Mouse (Mus musculus) 3T3-L1 (cell line): ENCODE results near the gene Dusp27.

ENCODE experiments used
- DNase-seq: peaks from one replicate; pipeline ENCODE4 v3.0.0-alpha.2; 2015; ENCODE audit warnings: low read depth, low spot score

The Dusp27 gene

DNA sequence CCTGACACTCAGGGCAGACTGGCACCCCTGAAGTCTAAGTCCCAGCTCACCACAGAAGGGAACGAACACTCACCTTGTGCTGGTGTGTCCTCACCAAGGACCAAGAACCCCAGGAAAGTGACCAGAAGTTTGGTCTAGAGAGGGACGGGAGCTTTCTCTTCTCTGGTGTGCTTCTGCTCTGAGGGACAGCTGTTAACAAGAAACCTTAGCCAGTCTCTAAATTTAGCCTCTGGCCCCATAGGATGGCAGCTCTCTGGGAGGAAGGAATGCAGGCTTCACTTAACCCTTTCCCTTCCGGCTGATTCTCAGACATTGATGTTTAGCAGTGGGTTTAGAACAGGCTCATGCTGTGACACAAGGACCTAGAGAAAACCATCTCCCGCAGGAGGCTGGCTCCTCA is at the start of gene Dusp27:
Gene Dusp27, minus strand, starts transcription at position 204 of the 400 bp plus-strand sequence.
- DNase-seq, result peak; percentile 33

DNA sequence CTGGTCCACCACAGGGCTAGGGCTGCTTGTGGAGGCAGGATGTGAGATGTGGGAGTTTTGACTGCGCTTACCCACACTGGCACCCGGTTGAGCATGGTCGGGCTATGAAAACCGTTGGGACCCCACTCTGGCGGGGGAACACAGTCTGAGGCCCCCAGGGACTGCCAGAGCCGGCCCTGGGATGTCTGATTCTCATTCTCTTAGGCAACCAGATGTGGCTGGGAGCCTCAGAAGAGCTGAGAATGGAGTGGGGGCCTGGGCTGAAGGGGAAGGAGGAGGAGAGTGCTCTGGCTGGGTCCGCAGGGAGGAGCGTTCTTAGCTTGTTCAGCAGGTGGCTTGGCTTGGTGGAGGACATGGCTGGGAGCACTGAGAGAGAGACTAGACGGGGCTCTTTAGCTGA is 45.9 kb upstream of the Dusp27 start:
- no peak for DNase-seq

DNA sequence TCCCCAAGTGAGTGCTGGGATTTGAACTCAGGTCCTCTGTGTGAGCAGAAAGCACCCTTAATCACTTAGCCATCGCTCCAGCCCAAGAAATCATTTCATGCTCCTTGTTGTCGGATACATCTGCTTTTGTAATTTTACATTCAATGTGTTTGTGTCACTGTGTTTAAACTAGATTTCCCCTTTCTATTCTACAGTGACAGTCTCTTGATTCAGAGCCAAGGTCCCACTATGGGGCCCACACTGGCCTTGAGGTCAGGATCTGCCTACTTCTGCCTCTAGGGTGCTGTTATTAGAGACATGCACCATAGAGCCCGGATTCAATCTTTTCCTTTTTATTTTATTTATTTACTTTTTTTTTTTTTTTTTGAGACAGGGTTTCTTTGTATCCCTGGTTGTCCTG is 45.3 kb upstream of the Dusp27 start:
- DNase-seq, result no peak

DNA sequence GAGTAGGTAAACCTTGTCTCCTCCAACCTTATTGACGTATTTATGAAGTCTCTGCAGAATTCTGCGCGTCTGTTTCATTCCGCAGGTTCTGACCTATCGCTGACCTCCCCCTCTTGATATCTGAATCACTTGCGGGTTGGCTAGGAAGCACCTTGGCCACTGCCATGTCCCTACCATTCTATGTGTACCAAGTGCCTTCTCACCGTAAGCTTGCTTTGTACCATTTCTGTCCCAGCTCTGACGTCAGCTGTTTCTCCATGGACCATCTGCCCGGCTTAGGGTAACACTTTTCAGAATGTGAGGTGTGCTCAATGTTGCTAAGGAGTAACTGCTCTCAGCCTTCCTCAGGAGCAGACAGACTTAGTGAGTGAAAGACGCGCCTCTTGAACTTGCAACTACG is 43.1 kb upstream of the Dusp27 start:
- no peak for DNase-seq

DNA sequence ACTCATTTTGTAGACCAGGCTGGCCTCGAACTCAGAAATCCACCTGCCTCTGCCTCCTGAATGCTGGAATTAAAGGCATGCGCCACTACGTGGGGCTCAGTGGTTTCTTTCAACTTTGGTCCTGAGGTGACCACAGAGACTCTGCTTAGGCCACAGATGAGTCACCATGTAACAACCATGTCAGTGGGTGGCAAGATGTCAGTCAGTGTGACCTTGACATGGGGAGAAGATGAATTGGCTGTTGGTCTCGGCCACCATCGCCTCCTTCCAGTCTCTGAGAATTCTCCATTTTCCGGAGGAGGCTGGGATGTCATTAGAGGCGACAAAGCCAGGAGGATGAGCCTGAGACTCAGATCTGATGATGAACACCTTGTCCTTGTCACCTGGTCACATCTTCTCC is 42.0 kb upstream of the Dusp27 start:
- DNase-seq, result no peak

DNA sequence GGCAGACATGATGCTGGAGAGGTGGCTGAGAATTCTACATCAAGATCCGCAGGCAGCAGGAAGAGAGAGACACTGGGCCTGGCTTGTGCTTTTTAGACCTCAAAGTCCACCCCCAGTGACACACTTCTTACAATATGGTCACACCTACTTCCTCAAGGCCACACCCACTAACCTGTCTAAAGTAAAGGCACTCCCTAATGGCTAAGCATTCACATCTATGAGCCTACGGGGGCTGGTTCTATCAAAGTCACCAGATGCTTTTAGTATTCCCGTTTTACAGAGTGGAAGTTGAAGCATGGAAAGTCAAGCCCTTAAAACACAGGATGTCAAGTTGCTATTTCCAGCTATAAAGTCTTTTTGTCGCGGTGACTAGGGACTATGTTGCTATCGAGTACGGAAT is 40.3 kb upstream of the Dusp27 start:
- no peak for DNase-seq

DNA sequence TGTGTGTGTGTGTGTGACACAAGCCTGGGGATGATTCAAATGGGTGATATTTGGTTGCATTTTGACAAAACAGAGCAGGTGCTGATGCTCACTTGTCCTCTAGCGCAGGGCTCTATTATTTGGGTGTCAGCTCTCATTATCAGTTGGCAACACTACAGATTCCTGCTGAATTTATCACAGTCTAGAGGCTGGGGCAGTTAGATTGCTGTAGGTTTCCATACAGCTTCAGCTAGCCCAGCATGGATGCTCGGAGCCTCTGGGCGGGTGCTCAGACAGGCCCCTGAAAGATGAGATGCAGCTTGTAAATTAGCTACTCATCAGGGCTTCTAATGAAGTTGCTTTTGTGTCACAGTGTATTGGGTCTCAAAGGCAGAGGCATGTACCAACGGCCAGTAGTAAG is 39.7 kb upstream of the Dusp27 start:
- DNase-seq, result no peak

DNA sequence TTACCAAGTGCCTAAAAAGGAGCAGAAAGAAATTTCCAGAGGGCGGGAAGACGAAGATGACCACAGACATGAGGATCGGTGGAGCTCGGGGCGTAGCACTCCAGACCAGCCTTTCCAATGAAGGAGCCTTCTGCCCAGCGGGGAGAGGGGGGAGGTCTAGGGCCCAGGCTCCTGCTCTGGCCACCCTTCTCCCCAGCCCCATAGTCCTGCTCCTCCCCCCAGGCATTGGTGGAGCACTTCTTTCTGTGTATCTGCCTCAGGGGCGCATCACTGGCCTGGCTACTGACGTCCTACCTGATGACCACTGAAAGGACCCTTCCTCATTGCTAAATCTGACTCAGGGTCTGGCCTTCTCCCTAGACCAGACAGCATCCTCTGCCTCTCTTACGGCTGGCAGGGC is 37.4 kb upstream of the Dusp27 start:
- DNase-seq, result no peak

DNA sequence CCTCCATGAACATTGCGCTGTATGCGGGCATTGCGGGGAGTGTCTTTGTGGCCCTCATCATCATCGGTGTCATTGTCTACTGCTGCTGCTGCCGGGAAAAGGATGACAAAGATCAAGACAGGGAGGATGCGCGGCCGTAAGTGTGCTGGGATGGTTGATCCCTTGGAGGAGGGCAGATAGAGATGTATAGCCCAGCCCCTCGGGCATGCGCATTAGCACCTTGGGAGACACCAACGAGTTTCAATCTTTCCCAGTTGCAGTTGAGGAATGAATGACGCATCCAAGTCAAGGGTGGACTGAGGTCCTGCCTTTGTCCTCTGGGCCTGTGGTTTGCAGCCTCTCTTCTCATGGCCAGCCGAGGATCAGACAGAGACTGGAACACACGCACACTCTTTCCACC is 36.9 kb upstream of the Dusp27 start:
- DNase-seq, result no peak

DNA sequence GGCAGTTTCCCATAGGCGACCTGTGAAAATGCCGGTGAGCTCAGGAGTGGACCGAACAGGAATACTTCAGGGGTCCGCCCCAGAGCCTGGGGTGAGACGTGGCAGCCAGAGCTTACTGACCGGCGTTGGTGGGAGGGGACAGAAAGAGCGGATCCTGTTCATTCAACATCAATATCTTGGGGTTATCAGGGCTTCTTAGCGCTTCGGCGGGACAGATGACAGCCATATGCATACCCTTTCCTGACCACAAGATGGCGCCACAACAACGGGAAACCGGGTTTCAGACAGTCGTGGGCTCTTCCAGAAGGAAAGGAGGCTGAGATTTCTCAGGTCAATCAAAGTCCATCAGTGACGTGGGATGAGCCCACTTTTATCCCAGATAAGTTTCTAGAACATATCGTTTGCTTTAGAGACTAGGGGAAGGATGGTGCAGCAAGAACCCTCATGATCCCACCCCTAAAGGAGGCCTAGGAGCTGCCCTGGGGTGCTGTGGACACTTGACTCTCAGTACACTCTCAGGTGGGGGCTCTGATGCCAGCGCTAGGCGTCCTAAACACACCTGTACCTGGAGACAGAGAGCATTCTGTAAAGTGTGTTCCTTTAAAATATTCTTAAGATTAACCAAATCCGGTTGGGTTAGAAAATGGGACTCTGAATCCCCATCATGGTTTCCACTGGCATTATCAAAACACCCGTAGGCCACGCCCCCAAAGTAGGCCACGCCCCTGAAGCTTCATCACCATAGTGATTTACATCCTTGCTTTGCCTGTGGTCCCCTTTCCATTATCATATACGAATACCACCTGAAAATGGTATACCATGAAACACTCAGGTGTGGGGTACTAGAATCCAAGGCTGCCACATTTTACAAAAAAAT is 33.1 kb upstream of the Dusp27 start:
- peak; percentile 82 for DNase-seq

DNA sequence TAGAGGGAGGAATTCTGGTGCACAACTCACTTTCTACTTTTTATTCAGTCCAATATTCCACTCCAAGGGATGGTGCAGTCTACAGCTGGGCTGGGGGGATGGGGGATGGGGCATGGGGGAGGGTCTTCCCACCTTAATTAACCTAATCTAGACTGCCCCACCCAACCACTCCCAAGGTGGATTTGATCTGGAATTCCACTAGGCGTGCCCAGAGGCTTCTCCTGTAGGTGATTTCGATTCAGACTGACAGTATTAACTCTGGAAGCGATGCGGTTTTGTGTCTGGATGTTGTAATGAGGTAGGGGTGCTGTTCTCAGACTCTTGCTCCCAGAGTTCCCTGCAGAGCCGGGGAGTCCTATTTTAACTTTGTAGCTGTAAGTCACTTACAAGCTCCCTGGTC is 32.4 kb upstream of the Dusp27 start:
- no peak for DNase-seq

DNA sequence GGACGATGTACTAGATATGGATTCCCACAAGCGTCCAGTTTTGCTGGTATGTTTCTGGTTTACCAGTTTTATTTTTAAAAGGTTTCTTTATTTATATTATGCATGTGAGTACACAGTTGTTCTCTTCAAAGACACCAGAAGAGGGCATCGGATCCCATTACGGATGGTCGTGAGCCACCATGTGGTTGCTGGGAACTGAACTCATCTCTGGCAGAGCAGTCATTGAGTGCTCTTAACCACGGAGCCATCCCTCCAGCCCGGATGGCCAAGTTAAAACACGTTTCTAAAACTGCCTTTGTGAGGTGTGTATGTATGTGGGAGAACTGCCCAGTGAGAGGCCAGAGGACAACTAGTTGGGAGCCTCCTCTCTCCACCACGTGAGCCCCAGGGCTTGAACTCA is 30.9 kb upstream of the Dusp27 start:
- DNase-seq, result peak; percentile 29

DNA sequence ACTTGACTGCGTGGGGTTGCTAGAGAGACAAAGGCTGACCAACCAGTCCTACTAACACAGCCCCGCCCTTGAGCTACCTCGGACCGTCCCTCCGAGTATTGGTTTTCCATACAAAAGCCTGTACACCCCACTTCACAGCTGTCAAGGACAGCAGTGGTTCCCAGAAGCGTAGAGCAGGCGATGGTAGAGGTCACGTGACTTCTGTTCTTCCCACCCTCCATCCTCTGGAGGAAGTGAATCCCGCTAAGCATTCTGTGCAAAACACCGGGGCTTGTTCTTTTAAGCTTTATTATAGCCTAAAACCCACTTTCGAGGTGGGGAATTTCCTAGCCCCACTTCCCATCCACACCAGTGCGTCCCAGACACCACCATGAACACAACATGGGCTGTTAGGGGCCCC is 30.0 kb upstream of the Dusp27 start:
- DNase-seq, result no peak

DNA sequence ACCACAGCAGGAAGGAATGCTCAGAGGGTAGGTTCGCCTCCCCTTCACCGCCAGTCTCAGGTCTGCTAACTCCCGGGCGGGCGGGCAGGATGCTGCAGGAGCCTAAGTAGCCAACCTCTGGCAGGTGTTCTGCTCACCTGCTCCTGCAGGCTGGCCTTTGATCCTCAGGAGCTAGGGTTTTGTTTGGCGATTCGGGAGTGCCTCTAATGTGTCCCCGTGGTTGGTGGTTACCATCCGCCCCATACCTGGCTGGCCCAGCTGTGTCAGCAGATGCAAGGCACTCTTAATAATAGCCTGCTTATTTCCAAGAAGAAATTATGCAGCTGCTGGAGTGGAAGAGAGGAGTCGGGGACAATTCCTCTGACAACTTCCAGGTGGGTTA is 27.4 kb upstream of the Dusp27 start:
- DNase-seq, result no peak

DNA sequence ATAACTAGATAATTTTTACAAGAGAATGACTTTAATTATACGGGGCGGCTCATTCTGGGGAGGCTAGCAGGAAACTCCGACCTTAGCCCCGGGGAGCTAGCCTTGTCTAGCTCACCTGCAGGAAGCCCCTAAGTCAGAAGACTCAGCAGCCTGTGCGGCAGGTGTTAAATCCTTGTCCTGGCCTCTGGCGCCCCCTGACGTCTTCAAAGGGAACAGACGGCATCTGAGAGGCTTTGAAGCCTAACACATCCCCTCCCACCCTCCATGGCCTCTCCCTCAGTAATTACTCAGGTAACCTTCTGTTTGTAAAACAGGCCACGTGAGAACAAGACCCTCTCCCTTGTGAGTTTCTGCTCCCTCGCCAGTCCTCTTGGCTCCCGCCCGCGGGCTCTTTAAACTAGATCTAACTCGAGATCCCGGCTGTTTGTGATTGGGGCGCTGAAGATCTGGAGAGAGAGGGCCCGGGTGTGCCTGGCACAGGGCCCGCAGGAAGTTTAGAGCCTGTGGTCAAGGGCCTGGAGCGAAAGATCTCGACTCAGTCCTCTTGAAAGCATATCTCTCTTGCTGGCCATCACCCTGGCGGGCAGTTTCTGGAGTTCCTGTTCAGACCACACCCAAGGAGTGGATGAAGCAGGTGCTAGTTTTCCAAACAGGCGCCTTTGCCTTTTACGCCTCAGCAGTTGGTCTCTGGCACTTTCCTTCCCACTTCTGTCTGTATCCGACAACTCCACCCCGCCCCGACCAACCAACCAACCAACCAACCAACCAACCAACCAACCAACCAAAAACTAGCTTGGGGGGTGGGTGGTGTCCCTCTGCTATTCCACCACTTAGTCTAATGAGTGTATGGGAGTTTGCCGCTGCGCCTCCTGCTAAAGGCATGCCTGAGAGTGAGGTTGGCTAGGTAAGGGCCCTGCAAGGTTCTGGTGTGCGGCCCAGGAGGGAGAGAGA is 26.7 kb upstream of the Dusp27 start:
- peak; percentile 83 for DNase-seq

DNA sequence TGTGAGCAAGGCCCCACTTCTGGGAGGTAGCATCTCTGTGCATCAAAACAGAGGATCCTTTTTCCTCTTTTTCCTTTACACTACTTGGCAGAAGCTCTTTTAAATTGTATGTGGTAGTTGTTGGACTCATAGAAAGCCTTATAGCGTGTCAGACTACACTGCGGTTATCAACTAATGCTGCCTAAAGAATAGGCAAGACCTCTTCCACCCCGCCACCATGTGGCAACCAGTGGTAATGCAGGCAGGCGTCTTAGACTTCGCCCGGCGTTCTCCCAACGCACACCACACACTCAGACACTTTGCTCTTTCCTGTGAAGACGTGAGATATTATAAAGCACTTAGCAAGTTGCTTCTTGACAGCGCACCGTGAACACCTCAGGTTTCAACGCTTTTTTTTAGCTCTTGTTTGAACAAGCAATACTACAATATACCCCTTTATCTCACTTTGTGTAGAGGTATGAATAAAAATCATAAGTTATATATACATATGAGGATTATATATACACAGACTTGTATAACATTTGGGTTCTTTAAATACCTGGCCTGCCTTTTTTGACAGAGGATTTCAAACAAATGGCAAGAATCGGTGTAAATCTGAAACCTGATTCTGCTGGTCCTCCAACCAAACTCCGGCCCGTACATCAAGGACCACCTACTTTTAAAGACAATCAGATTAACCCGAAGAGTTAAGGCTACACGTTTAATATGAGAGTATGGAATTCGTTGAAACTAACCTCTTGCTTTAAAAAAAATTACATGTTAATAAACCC is 25.8 kb upstream of the Dusp27 start:
- peak; percentile 91 for DNase-seq

DNA sequence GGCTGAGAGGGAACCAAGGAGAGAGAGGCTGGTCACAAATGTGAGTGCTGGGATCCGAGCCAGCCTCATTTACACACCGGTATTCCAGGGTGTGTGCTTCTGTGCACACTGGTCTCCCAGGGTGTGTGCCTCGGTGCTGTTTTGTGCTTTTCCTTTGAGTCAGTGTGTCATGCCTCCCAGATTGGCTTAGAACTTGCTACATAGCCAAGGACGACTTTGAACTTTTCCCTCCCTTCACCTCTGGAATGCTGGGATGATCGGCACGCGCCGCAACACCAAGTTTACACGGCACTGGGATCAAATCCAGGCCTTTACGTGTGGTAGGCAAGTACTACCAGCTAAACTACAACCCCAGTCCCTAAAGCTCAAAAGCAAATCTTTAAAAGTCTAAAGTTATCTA is 24.3 kb upstream of the Dusp27 start:
- DNase-seq, result no peak

DNA sequence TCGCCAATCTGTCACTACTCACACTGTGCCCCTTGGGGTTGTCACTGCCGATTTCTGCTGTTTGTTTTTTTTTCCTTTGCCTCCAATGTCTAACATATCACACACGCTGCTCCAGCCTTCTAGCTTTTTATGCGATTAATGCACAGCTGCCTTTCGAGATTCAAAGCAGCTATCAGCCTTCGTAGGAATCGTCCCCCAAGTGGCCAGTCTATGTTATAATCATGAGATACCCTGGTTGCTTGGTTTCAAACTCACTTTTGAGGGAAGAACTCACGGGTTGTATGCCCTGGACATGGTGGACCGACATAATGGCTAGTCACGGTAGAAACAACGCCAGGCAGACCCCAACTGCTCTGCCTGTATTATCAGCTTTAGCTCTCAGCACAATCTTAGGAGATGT is 23.6 kb upstream of the Dusp27 start:
- DNase-seq, result peak; percentile 48

DNA sequence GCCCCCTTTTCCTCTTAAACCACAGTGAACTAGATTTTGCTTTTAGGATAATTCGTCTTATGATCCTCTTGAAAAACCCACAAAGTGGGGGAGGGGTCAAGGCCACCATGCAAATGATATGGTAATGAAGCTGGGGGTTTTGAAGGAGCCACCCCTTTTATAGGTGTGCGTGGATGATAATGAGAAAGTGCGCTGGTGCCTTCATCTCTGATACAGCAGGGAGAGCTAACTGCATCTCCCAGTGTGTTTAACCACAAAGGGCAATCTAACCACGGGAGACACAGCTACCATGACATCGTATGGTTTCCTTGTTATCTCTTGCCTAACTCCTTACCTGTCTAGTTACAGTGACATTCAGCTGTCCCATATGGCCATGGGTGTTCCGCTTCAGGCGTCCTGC is 22.3 kb upstream of the Dusp27 start:
- DNase-seq, result no peak

DNA sequence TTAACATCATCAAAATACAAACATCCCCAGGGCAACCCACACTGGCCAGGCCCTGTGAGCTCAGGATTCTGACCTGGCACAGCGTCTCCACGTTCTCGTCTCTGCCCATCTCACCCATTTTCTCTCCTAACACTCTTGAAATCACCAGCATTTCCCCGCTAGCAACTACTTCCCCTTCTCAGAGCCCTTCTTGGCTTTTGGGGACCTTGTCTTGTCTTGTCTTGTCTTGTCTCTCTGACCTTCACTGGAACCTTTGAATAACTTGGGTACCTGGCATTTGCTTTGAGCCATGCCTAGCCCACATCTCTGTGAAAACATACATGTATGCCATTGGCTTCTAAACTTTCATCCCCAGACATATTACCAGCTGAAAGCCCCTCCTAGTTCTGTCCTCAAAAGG is 21.7 kb upstream of the Dusp27 start:
- DNase-seq, result no peak

DNA sequence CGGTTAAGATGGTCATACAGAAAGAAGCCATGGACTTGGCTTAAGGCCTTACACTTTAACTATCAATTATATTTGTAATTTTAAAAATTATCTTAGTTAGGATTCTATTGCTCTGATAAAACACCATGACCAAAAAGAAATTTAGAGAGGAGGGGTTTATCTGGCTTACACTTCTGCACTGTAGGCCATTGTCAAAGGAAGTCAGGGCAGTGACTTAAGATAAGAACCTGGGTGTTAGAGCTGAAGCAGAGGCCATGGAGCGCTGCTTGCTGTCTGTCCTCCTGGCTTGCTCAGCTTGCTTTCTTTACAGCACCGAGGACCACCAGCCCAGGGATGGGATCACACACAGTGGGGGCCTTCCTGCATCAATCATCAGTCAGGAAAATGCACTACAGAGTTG is 19.9 kb upstream of the Dusp27 start:
- no peak for DNase-seq

DNA sequence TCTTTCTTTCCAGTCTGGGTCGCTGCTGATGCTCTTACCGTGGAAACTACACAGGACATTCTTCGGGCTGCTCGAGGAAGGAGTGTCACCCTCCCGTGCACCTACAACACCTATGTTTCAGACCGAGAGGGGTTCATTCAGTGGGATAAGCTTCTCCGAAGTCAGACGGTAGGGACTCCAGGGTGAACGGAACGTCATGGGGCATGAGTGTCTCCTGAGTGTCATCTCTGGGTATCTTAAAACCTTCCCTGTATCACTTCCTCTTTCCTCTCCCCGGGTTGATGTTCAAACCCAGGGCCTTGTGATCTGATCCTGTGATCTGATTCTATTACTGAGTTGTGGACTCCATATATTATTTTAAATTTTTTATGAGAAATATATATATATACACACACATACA is 18.9 kb upstream of the Dusp27 start:
- DNase-seq, result no peak
